ENCODE assay signal across 7 mouse cellular contexts in the genomic region with DNA sequence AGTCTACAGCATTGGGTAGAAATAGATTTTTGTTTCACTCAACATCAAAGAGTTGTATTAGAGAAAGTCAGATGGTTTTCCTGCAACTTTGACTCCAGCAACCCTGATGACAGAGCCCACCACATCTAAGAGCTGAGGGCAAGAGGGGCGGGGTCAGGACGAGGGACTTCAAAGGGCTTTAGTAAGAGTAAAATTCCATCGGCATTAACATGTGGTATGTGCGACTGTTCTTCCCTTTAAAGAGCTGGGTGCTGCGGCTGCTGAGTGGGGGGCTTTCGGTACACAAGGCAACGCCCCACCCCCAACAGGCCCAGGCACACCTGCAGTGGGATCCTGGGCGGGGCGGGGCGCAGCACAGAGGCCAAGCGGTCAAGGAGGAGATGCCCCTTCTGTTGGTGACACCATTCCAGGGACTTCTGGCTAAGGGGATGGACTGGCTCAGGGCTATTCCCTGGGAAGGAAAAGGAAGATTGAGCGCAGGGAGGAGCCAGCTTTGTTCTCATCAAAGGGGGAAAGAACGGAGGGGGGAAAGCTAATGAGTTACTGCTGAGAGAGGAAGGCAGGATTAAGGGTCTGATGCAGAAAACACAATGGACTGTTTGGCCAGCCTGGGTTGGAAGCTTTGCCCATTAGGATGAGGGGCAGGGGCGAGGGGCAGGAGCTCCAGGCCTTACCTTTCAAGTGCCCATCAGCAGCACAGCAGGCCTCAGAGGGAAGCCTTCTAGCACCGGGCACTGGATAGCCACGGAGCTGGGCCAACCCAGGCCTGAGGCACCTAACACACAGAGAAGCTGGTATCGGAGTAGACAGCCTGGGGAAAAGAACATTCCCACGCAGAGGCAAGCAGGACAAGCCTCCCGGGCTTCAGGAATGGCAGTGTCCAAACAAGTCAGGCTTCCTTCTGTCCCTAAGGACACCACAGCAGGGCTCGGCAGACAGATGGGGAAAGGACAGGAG.
DNase-seq lines count a peak whose midpoint lies in the region; ATAC-seq and TF ChIP-seq lines count a peak whose summit lies in the region.

No protein-coding gene starts in this region.

- in situ Hi-C loops in ES-E14 (cut with MboI; ENCODE audit: low sequenced_read_pairs in 2 of 2, unreplicated experiment in 2 of 2) = no loop called here

- ATAC-seq in forebrain, postnatal 0 days = peak; percentile 56
- ATAC-seq in midbrain, postnatal 0 days (ENCODE audit: low FRiP score) = peak; percentile 34; the same call in 1 of the 2 replicates

- H3K27ac ChIP-seq in ES-E14 (ENCODE audit: insufficient read depth, low read depth, low read length, poor library complexity, severe bottlenecking) = no peak overlapping the region
- H3K27ac ChIP-seq in forebrain, postnatal 0 days (ENCODE audit: low read depth, low read length) = 0 out of 2 replicates have a peak overlapping the region, but pooled peaks have one; percentile 9
- H3K27ac ChIP-seq in midbrain, postnatal 0 days (ENCODE audit: low read depth, low read length) = peak overlapping the region; percentile 55; the same call in 1 of the 2 replicates

- no peaks in the 10 kb centered on the region for H3K27me3 ChIP-seq in forebrain, postnatal 0 days (ENCODE audit: insufficient read depth, low read length)
- H3K27me3 ChIP-seq in midbrain, postnatal 0 days (ENCODE audit: insufficient read depth, low read length) = no peaks in the 10 kb centered on the region

- no peak overlapping the region for H3K4me3 ChIP-seq in ES-E14 (ENCODE audit: insufficient read depth in 1 of 2, low read depth in 1 of 2, low read length in 2 of 2, poor library complexity in 1 of 2, severe bottlenecking in 1 of 2)
- H3K4me3 ChIP-seq in forebrain, postnatal 0 days (ENCODE audit: low read depth, low read length) = no peak overlapping the region
- H3K4me3 ChIP-seq in midbrain, postnatal 0 days (ENCODE audit: low read depth, low read length) = no peak overlapping the region

- whole genome bisulfite sequencing in forebrain, postnatal 0 days = 12% methylated on average over 20 of the region's 20 CpGs
- 12% methylated on average over 20 of the region's 20 CpGs for WGBS in midbrain, postnatal 0 days

- peaks cover 12% of the 10 kb centered on the region; the same call in 1 of the 2 replicates for H3K36me3 ChIP-seq in ES-E14 (ENCODE audit: control insufficient read depth, insufficient read depth, low read length, poor library complexity, severe bottlenecking)
- H3K36me3 ChIP-seq in forebrain, postnatal 0 days (ENCODE audit: insufficient read depth) = no peaks in the 10 kb centered on the region; the same call in 1 of the 2 replicates
- H3K36me3 ChIP-seq in midbrain, postnatal 0 days (ENCODE audit: insufficient read depth, low read length) = no peaks in the 10 kb centered on the region; the same call in 1 of the 2 replicates

- no peak overlapping the region for H3K9ac ChIP-seq in ES-E14 (ENCODE audit: insufficient read depth, low read depth, low read length, poor library complexity, severe bottlenecking)
- H3K9ac ChIP-seq in forebrain, postnatal 0 days = no peak overlapping the region
- peak overlapping the region; percentile 24; the same call in 1 of the 2 replicates for H3K9ac ChIP-seq in midbrain, postnatal 0 days (replicated peaks; ENCODE audit: low read length, poor library complexity, severe bottlenecking)

- no peak for TF ChIP-seq CTCF in forebrain, postnatal 0 days (IDR thresholded peaks at IDR 0.05; ENCODE audit: low read depth)
- TF ChIP-seq CTCF in midbrain, postnatal 0 days (IDR thresholded peaks at IDR 0.05) = no peak

- H3K4me1 ChIP-seq in ES-E14 (ENCODE audit: control insufficient read depth in 2 of 2, insufficient read depth in 2 of 2, low read length in 2 of 2, poor library complexity in 1 of 2) = peaks cover 4 to 30% of the 10 kb centered on the region in 2 experiments; a peak in 2 of 4 replicates
- peaks cover 34% of the 10 kb centered on the region for H3K4me1 ChIP-seq in forebrain, postnatal 0 days (ENCODE audit: insufficient read depth)
- peaks cover 26% of the 10 kb centered on the region for H3K4me1 ChIP-seq in midbrain, postnatal 0 days (ENCODE audit: insufficient read depth, low read length)

- no peaks in the 10 kb centered on the region for H3K9me3 ChIP-seq in ES-E14 (ENCODE audit: control insufficient read depth, insufficient read depth, low read depth, low read length)
- H3K9me3 ChIP-seq in forebrain, postnatal 0 days (ENCODE audit: low read length) = no peaks in the 10 kb centered on the region
- H3K9me3 ChIP-seq in midbrain, postnatal 0 days (ENCODE audit: low read length) = no peaks in the 10 kb centered on the region

- peak; percentile 73 for DNase-seq in CD4-positive, CD25-positive, alpha-beta regulatory T cell, adult 2 months (ENCODE audit: low read depth, low spot score)
- peak; percentile 52 for DNase-seq in ES-E14 (ENCODE audit: low read depth, low spot score)
- no peak for DNase-seq in forebrain, postnatal 0 days
- DNase-seq in midbrain, postnatal 0 days (ENCODE audit: low spot score) = no peak
- no peak for DNase-seq in layer of hippocampus, postnatal 10 days (ENCODE audit: low spot score in 2 of 2)
- DNase-seq in gastrocnemius, postnatal 10 days = no peak
- no peak for DNase-seq in adrenal gland, postnatal 10 days

- 0 out of 2 replicates have a peak overlapping the region, but pooled peaks have one; percentile 2 for H3K4me2 ChIP-seq in forebrain, postnatal 0 days (ENCODE audit: low read depth)
- no peak overlapping the region; the same call in 1 of the 2 replicates for H3K4me2 ChIP-seq in midbrain, postnatal 0 days (ENCODE audit: low read depth, low read length, poor library complexity, severe bottlenecking)

TF ChIP-seq in ES-E14, 5 proteins besides CTCF, POLR2A, EP300 and RAD21:
- no peak for TF ChIP-seq ZNF384 (IDR thresholded peaks at IDR 0.05; ENCODE audit: low read depth, low read length)
TF ChIP-seq in ES-E14: peak in this region for 0.

Comparison
In these comparisons a context has a peak if more than half of its experiments do, and no peak if none do; other contexts are left out.
1. DNase-seq: peak in CD4-positive, CD25-positive, alpha-beta regulatory T cell, adult 2 months (single experiment) and ES-E14 (single experiment); none in forebrain, postnatal 0 days (single experiment), midbrain, postnatal 0 days (single experiment), layer of hippocampus, postnatal 10 days (0 of 2), gastrocnemius, postnatal 10 days (single experiment) and adrenal gland, postnatal 10 days (single experiment).